Mouse (Mus musculus) bone marrow, adult 2 months (tissue): Measurements from ENCODE around the gene Pax2.

Source experiments
- CTCF ChIP-seq: fragments of 200-500 bp; IDR thresholded peaks from 2 replicates; pipeline ENCODE4 v1.5.1; 2011; ENCODE audit warnings: low read length, control low read depth; ENCODE audit not compliant: control insufficient read depth, insufficient read depth
- POLR2A ChIP-seq: fragments of 200-500 bp; IDR thresholded peaks from 2 replicates; pipeline ENCODE4 v1.6.1; 2011; ENCODE audit warnings: low read depth, mild to moderate bottlenecking, control low read depth, low read length, borderline replicate concordance; ENCODE audit not compliant: control insufficient read depth

DNA sequence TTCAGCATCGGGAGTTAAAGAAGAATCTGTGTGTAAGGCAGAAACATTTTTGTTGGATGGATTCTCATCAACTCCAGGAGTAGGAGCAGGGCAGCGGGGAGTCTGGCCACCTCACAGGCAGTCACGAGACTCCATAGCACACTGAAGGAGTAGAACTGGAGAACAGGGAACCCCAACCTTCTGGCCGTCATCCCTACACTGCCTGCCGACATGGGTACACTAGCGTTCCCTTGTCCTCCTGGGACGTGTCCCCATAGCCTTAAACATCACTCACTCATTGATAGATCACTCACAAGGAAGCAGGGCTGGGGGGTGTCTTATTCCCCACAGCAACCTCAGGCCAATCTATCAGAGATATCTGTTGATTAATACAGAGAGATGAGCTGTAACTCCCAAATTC lies 120.7 kb downstream of the Pax2 start:
- TF ChIP-seq CTCF (no peak), POLR2A (no peak)
